Mouse (Mus musculus): ENCODE data around the gene Trpm8. TPM values are rescaled to one million over a fixed set of nuclear protein-coding genes. Genes with fewer than 3 reads are reported as not detected.
A peak's percentile ranks its signal among the peaks of the same experiment; 100 is the strongest.

Trpm8 gene
- total and polyA plus RNA-seq, 3 experiments, result not detected

- Histone ChIP-seq H3K36me3 (replicated peaks in 1 of 2; ENCODE audit: control insufficient read depth in 1 of 2, insufficient read depth in 1 of 2, low read length in 1 of 2) (no peaks in the 10 kb centered on the region), H3K79me2 (replicated peaks; ENCODE audit: control insufficient read depth, extremely low read depth, insufficient read depth, poor library complexity, severe bottlenecking) (no peaks in the 10 kb centered on the region), H3K9ac (ENCODE audit: insufficient read depth, low read depth) (no peak overlapping the region), H3K4me2 (ENCODE audit: insufficient read depth, low read depth, poor library complexity, severe bottlenecking) (no peak overlapping the region), H3K27me3 (replicated peaks) (no peaks in the 10 kb centered on the region), H3K9me3 (replicated peaks; ENCODE audit: low read length) (peaks cover 22% of the 10 kb centered on the region), H3K4me1 (ENCODE audit: control insufficient read depth in 1 of 2, insufficient read depth in 2 of 2) (no peaks in the 10 kb centered on the region), H3K4me3 (replicated peaks in 1 of 3; ENCODE audit: low read depth in 2 of 3, low read length in 2 of 3, poor library complexity in 1 of 3) (no peak overlapping the region), H3K27ac (ENCODE audit: insufficient read depth, low read depth) (no peak overlapping the region)
- DNase-seq (ENCODE audit: extremely low read depth), result no peak
- dilution Hi-C loops (cut with MboI; ENCODE audit: extremely low pct_ligation_motif_present, extremely low pct_unique_long_range_greater_than_20kb, low sequenced_read_pairs) (no loop called here), in situ Hi-C loops (cut with MboI; ENCODE audit: low pct_ligation_motif_present, low pct_unique_long_range_greater_than_20kb, low sequenced_read_pairs) (no loop called here)
- TF ChIP-seq JUND (conservative IDR thresholded peaks at IDR 0.05; ENCODE audit: low read depth, low read length) (no peak), SMC3 (IDR thresholded peaks at IDR 0.05; ENCODE audit: low read depth, low read length) (no peak), POLR2A (IDR thresholded peaks at IDR 0.05; ENCODE audit: low read depth, low read length) (no peak), IRF4 (IDR thresholded peaks at IDR 0.05; ENCODE audit: low read depth, low read length) (no peak), ZMIZ1 (IDR thresholded peaks at IDR 0.05; ENCODE audit: low read depth, low read length) (no peak), ZKSCAN1 (IDR thresholded peaks at IDR 0.05; ENCODE audit: borderline replicate concordance, low read depth, low read length) (no peak), ZNF384 (IDR thresholded peaks at IDR 0.05; ENCODE audit: low read depth, low read length) (no peak), TCF12 (IDR thresholded peaks at IDR 0.05; ENCODE audit: low read depth, low read length) (no peak), CTCF (conservative IDR thresholded peaks at IDR 0.05 in 1 of 2, IDR thresholded peaks at IDR 0.05 in 1 of 2; ENCODE audit: low read depth in 2 of 2, low read length in 2 of 2) (no peak), MAZ (IDR thresholded peaks at IDR 0.05; ENCODE audit: low read depth, low read length) (no peak), PAX5 (IDR thresholded peaks at IDR 0.05; ENCODE audit: low read length) (no peak), RAD21 (IDR thresholded peaks at IDR 0.05; ENCODE audit: low read depth, low read length) (no peak)
Observed at GRCm38 (mm10) chr1:88432601-88433000, 155.1 kb downstream of the Trpm8 start.

- dilution Hi-C loops (cut with MboI; ENCODE audit: extremely low pct_ligation_motif_present, extremely low pct_unique_long_range_greater_than_20kb, low sequenced_read_pairs), result no loop called here
- H3K9ac ChIP-seq (ENCODE audit: insufficient read depth, low read depth), result no peak overlapping the region
- no peak for DNase-seq (ENCODE audit: extremely low read depth)
- in situ Hi-C loops (cut with MboI; ENCODE audit: low pct_ligation_motif_present, low pct_unique_long_range_greater_than_20kb, low sequenced_read_pairs), result no loop called here
- H3K36me3 ChIP-seq (replicated peaks in 1 of 2; ENCODE audit: control insufficient read depth in 1 of 2, insufficient read depth in 1 of 2, low read length in 1 of 2), result no peaks in the 10 kb centered on the region
- no peaks in the 10 kb centered on the region for H3K27me3 ChIP-seq (replicated peaks)
- TF ChIP-seq CTCF (conservative IDR thresholded peaks at IDR 0.05 in 1 of 2, IDR thresholded peaks at IDR 0.05 in 1 of 2; ENCODE audit: low read depth in 2 of 2, low read length in 2 of 2) (no peak), EP300 (IDR thresholded peaks at IDR 0.05; ENCODE audit: low read length) (no peak), MAZ (IDR thresholded peaks at IDR 0.05; ENCODE audit: low read depth, low read length) (no peak), MAX (IDR thresholded peaks at IDR 0.05; ENCODE audit: low read length) (no peak), ZKSCAN1 (IDR thresholded peaks at IDR 0.05; ENCODE audit: borderline replicate concordance, low read depth, low read length) (no peak), IRF4 (IDR thresholded peaks at IDR 0.05; ENCODE audit: low read depth, low read length) (no peak), MEF2A (IDR thresholded peaks at IDR 0.05; ENCODE audit: borderline replicate concordance, low read depth, low read length) (no peak), POLR2A (IDR thresholded peaks at IDR 0.05; ENCODE audit: low read depth, low read length) (peak; percentile 26; the same call in 1 of the 2 replicates), POLR2AphosphoS2 (IDR thresholded peaks at IDR 0.05; ENCODE audit: low read depth, low read length) (no peak), ZC3H11A (IDR thresholded peaks at IDR 0.05; ENCODE audit: low read depth, low read length) (no peak), ELF1 (IDR thresholded peaks at IDR 0.05; ENCODE audit: low read depth, low read length) (peak; percentile 65), GABPA (IDR thresholded peaks at IDR 0.05; ENCODE audit: insufficient replicate concordance, low read depth, low read length) (no peak)
- H3K27ac ChIP-seq (ENCODE audit: insufficient read depth, low read depth), result no peak overlapping the region
- H3K4me3 ChIP-seq (replicated peaks in 1 of 3; ENCODE audit: low read depth in 2 of 3, low read length in 2 of 3, poor library complexity in 1 of 3), result peak overlapping the region; percentile 17 to 28 (median 20)
- H3K9me3 ChIP-seq (replicated peaks; ENCODE audit: low read length), result peaks cover 20% of the 10 kb centered on the region
- no peak overlapping the region; the same call in 1 of the 2 replicates for H3K4me2 ChIP-seq (ENCODE audit: insufficient read depth, low read depth, poor library complexity, severe bottlenecking)
- no peaks in the 10 kb centered on the region for H3K79me2 ChIP-seq (replicated peaks; ENCODE audit: control insufficient read depth, extremely low read depth, insufficient read depth, poor library complexity, severe bottlenecking)
- no peaks in the 10 kb centered on the region for H3K4me1 ChIP-seq (ENCODE audit: control insufficient read depth in 1 of 2, insufficient read depth in 2 of 2)
Observed at GRCm38 (mm10) chr1:88433096-88433883, 155.8 kb downstream of the Trpm8 start.
